Mouse (Mus musculus) lung, adult 2 months (tissue): ENCODE measurements around the gene Dner.

Experiments
- CTCF ChIP-seq: fragments of 200-500 bp; IDR thresholded peaks from 2 replicates; pipeline ENCODE4 v1.5.1; 2011; ENCODE audit warnings: mild to moderate bottlenecking, low read length, control low read depth; ENCODE audit not compliant: insufficient read depth
- POLR2A ChIP-seq: fragments of 200-500 bp; IDR thresholded peaks from 2 replicates; pipeline ENCODE4 v1.6.1; 2011; ENCODE audit warnings: low read depth, mild to moderate bottlenecking, control low read depth, low read length, borderline replicate concordance; ENCODE audit errors: extremely low read depth

GRCm38 (mm10) chr1:84382709-84383108 is 313.3 kb downstream of the Dner start:
- no peak for TF ChIP-seq POLR2A
- no peak for TF ChIP-seq CTCF
